Mouse (Mus musculus) heart, postnatal 14 days (tissue): ENCODE results near the gene Alpk3. TPM values are rescaled to one million over a fixed set of nuclear protein-coding genes. Genes with fewer than 3 reads are reported as not detected.
"Not testable (repeated sequence)": the region's sequence is repeated elsewhere in the genome, so short reads cannot be mapped to it uniquely, and the experiment has no call there.

Experiments used
- DNase-seq, 2 experiments: peaks; one replicate each; pipeline ENCODE4 v3.0.0; 2021 to 2022
- intact Hi-C: fragments of 180-260 bp; cut with DNase I; formaldehyde crosslinking; loops from one replicate; pipeline ENCODE4 v1.15.1; 2025
- total RNA-seq, 2 experiments: library from RNA; stranded (reverse); gene quantifications; 2 replicates each; pipeline ENCODE4 v1.2.3; 2021

Gene Alpk3
- total RNA-seq, 2 experiments from 2014 or later = 81.4 to 86.0 TPM

- no peak for DNase-seq
- intact Hi-C loops = no loop called here
Observed at GRCm38 (mm10) chr7:81123553-81123952, 66.2 kb downstream of the Alpk3 start.

GRCm38 (mm10) chr7:81124773-81125172 lies 67.4 kb downstream of the Alpk3 start:
- intact Hi-C loops = no loop called here
- peak; percentile 69 to 75 for DNase-seq

DNA sequence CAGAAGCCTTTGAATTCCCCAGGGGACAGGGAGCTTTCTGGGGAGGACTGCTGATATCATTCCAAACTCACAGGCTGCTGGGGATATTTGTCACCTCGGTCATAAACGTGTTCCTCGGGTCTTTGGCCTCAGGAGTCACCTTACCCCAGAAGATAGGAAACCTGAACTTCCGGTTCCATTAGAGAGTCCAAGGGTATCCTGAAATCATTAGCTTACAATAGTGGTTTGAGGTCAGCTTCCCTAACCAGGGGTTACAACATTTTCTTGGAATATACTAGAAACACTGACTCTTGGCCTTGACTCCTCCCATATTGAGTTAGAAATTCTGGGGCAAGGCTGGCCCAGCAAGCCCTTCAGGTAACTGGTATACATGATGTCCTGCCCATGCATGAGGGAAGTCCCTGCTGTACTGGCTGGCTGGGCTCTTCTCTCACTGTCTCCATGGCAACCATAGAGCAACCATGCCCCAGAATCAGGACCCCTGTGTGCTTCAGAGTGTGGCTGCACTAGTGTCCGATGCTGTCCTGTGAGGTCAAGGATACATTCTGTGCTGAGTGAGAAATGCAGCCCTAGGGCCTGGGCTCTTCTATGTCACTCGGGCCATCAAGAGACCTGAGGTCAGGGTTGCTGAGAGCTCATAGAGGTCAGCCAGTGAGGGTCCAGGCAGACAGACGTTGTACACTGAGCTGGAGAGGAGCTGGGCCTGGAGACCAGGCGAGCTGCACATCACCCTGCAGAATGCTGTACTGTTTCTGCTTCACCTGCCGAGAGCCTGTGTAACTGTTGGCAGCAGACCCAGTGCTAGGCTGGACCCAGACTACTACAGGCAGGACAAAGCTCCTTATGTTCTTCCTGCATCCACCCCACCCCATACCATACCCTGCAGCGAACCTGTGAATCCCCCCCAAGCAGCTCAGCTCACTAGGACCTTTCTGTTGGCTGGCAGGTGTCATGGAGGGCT lies 68.1 kb downstream of the Alpk3 start:
- no peak for DNase-seq
- intact Hi-C loops = no loop called here

- DNase-seq = peak; percentile 47 to 53
- intact Hi-C loops = loop anchor here (5.0 kb wide), 1 partner anchor 60 kb away; no protein-coding TSS in a partner anchor
Observed at GRCm38 (mm10) chr7:81131864-81132263, 74.5 kb downstream of the Alpk3 start.

- DNase-seq = peak; percentile 63 to 73
- intact Hi-C loops = loop anchor here (5.0 kb wide), 1 partner anchor 61 kb away; no protein-coding TSS in a partner anchor
Observed at GRCm38 (mm10) chr7:81132851-81133279, 75.5 kb downstream of the Alpk3 start.

- DNase-seq = peak; percentile 32 to 42
- intact Hi-C loops = loop anchor here (5.0 kb wide), 1 partner anchor 61 kb away; no protein-coding TSS in a partner anchor
Observed at GRCm38 (mm10) chr7:81133416-81133815, 76.0 kb downstream of the Alpk3 start.

DNA sequence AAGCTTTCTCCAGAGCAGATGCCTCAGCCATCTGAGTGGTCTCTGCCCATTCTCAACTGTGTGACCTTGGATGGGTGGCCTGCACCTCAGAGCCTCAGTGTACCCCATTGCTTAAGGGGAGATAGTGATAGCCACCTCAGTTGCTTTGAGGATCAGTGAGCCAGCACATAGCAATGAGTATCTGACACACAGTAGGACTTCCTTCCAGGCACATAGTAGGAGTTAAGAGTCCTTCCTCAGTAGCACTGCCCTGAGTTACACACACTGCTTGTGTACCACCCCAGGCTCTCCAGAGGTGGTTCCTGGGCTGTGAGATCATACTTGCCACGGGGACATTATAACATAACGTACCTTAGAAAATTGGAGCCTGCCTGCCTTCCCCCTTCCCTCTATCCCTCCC lies 76.5 kb downstream of the Alpk3 start:
- DNase-seq = no peak
- intact Hi-C loops = loop anchor here (5.0 kb wide), 1 partner anchor 62 kb away; no protein-coding TSS in a partner anchor

DNA sequence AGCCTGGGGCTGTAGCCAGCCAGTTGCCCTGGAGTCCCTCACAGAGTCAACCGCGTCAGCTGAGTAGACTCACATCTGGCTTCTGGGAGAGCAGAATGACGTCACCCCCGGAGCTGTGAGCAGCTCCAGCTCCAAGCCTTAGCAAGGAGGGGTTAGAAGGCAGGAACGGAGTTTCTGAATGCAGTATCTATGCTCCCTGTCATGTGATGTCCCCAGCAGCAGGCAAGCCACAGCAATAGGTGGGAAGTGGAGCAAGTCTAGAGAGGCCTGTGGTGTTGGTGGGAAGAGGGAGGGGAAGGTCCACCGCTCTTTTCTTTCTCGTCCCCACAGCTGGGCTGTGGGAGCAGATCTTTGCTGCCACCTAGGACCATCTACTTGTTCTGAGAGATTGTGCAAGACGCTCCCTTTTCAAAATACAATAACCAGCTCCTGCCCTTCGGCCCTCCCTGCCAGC lies 77.2 kb downstream of the Alpk3 start:
- intact Hi-C loops = loop anchor here (5.0 kb wide), 1 partner anchor 62 kb away; no protein-coding TSS in a partner anchor
- DNase-seq = peak; percentile 81 to 82

- intact Hi-C loops = no loop called here
- no peak for DNase-seq
Observed at GRCm38 (mm10) chr7:81137292-81137691, 79.9 kb downstream of the Alpk3 start.

DNA sequence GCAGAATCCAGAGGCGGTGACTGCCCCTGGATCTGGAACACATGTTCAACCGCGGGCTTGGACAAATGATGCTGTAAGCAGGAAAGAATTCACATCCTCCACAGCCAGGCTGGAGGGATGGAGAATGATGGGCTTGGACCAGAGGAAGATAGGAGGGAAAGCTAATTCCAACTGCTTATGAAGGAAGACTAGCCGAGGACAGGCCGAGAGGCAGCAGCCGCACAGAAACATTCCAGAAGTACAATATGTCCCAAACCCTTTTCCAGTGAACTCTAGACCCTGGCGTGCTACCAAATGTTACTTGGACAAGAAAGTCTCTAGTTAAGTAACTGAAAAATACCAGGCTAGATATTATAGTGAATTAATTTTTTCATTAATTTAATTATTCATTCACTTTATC lies 81.7 kb downstream of the Alpk3 start:
- peak; percentile 70 to 72 for DNase-seq
- intact Hi-C loops = no loop called here

DNA sequence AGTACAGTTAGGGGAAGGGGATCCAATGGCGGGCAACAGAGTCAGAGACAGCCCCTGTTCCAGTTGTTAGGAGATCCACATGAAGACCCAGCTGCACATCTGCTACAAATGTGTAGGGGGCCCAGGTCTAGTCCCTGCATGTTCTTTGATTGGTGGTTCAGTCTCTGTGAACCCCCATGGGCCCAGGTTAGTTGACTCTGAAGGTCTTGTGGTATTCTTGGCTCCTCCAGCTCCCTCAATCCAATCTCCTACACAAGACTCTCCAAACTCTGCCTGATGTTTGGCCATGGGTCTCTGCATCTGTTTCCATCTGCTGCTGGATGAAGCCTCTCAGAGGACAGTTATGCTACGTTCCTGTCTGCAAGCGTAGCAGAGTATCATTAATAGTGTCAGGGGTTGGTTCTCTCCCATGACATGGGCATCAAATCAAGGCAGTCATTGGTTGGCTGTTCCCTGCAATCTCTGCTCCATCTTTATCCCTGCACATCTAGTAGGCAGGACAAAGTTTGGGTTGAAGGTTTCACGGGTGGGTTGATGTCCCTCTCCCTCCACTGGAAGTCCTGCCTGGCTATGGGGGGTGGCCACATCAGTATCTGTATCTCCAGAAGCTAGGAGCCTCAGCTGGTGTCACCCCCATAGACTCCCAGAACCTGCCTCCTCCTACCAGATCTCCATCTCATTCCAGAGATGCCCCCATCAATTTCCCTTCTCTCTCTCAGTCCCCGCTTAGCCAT lies 82.4 kb downstream of the Alpk3 start:
- DNase-seq = no peak
- intact Hi-C loops = no loop called here

DNA sequence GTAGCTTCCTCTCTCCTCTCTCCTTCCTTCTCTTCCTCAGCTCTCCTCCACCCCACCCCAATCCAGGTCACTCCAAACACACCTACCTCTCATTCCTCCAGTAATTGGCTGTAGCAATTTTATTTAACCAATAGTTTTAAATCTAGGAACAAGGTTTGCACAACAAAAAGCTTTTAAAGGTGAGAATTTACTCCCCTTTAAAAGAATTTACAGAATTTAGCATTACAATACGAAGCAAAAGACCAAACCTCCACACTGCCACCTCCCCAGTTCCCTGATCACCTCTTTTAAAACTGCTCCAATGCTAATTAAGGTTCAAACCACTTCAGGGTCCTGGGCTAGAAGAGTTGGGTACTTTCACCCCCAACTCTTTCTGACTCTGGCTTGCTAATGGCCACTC lies 84.1 kb downstream of the Alpk3 start:
- intact Hi-C loops = no loop called here
- DNase-seq = no peak

DNA sequence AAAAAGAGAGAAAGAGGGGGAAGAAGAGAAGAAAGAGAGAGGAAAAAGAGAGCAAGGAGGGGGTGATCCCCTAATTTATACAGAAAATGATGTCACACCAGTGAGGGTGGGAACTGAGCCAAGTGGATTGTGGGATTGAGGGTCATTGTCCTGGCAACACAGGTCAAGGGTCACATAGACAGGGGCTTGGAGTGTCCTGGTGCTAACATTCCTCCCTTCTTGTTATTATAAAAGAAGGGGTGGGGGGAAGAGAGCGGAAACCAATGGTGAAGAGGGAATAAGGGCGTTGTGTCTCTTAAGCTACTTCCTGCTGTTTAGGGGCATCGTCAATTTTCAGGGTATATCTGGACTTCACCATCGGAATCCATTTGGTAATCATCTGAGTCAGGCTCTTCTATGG lies 85.7 kb downstream of the Alpk3 start:
- intact Hi-C loops, DNase-seq: not testable (repeated sequence)

DNA sequence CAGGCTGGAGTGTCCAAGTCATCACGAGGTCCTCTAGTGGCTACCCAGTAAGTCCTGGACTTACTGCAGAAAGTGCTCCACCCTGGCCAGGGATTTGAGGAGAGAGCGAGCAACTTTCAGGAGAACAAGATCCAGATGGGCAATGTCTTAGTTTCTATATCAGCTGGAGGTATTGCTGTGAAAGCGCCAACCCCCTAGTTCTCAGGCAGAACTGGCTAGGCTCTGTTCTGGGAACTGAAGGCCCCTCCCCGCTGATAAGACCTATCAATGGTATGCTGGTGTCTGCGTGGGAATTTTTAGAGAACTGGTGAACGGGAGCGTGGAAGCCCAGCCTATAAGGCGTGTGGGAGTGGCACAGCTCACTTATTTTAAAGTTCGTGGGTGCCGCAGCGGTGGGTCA lies 92.4 kb downstream of the Alpk3 start:
- intact Hi-C loops = no loop called here
- peak; percentile 34 to 35 for DNase-seq

DNA sequence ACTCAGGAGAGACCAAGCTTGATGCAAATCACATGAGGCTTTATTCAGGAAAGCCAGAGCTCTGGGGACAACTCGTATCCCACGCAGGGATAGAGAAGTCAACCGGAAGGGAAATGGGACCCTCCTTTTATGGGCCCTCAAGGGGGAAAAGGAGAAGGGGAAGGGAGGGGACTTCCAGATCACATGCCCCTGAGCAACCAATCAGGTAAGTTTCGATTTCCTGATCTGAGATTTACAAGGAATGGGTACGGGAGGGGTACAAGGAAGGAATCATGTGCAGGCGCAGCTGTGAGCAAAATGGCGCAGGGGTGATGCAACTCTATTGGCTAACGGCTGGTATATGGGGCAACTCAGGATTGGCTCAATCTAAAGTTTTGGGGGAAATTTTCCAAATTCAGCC lies 93.8 kb downstream of the Alpk3 start:
- no peak for DNase-seq
- intact Hi-C loops = no loop called here

GRCm38 (mm10) chr7:81152306-81152705 lies 94.9 kb downstream of the Alpk3 start:
- DNase-seq = no peak
- intact Hi-C loops = no loop called here

- DNase-seq = no peak
- intact Hi-C loops = no loop called here
Observed at GRCm38 (mm10) chr7:81152826-81153225, 95.4 kb downstream of the Alpk3 start.

- intact Hi-C loops = no loop called here
- DNase-seq = no peak
Observed at GRCm38 (mm10) chr7:81153327-81153726, 95.9 kb downstream of the Alpk3 start.

DNA sequence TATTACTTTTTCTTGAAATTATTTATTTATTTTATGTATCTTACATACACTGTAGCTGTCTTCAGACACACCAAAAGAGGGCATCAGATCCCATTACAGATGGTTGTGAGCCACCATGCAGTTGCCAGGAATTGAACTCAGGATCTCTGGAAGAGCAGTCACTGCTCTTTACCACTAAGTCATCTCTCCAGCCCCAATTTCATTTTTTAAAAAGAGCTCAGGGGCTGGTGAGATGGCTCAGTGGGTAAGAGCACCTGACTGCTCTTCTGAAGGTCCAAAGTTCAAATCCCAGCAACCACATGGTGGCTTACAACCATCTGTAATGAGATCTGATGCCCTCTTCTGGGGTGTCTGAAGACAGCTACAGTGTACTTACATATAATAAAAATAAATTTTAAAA lies 96.8 kb downstream of the Alpk3 start:
- intact Hi-C loops = loop anchor here (2.0 kb wide), 1 partner anchor 269 kb away; no protein-coding TSS in a partner anchor
- DNase-seq = not testable (repeated sequence)

DNA sequence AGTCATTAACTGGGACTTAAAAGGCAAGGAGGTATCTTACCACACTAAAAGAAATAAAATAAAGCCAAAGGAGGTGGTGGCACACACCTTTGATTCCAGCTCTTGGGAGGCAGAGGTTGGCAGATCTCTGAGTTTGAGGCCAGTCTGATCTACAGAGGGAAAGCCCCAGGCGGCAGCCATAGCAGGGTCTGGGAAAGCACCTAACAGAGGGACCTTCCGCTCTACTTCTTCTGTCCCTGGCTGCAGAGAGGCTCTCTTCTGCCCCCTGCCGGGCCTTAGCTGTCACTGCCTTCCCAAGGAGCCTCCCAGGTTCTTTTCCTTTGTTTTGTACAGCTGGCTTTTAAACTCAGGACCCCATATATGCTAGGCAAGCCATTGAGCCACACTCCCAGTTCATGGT lies 97.6 kb downstream of the Alpk3 start:
- DNase-seq = peak; percentile 71 to 74
- intact Hi-C loops = loop anchor here (1.0 to 5.0 kb wide), 3 partner anchors 163 to 298 kb away; partner anchors contain the start of gene Zfp592
